Comparison of ENCODE assay signal across 1 mouse cellular context in the genomic region with DNA sequence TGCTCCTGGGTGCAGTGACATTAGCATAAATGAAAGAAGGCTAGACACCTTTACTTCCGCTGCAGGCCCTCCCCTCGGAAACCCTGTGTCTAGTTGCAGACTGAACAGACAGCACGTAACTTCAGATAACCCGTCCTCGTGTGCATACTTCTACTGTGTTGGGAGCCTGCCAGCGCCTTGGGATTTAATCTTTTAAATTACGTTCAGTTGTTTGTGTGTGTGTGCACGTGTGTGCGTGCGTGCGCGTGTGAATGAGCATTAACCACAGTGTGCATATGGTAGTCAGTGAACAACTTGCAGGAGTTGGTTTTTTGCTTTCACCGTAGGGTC.
TF ChIP-seq lines count a peak whose summit lies in the region.

No protein-coding gene starts in this region.

TF ChIP-seq in MEL, 35 proteins besides CTCF, POLR2A, EP300 and RAD21 (continued from another document):
- TF ChIP-seq MAFK (IDR thresholded peaks at IDR 0.05; ENCODE audit: borderline replicate concordance, low read depth, low read length) = no peak; the same call in 1 of the 2 replicates
- no peak for TF ChIP-seq JUND (IDR thresholded peaks at IDR 0.05; ENCODE audit: low read depth, low read length)
- peak; percentile 65; the same call in 1 of the 2 replicates for TF ChIP-seq RCOR1 (IDR thresholded peaks at IDR 0.05; ENCODE audit: low read depth, low read length)
- TF ChIP-seq USF1 (IDR thresholded peaks at IDR 0.05; ENCODE audit: low read depth, low read length) = peak; percentile 60; the same call in 1 of the 2 replicates
- TF ChIP-seq POLR2AphosphoS5 (IDR thresholded peaks at IDR 0.05; ENCODE audit: borderline replicate concordance, low read depth, low read length) = no peak
- TF ChIP-seq MXI1 (IDR thresholded peaks at IDR 0.05; ENCODE audit: low read depth, low read length) = peak; percentile 99
- TF ChIP-seq NRF1 (IDR thresholded peaks at IDR 0.05; ENCODE audit: insufficient read depth, low read depth, low read length, poor library complexity, severe bottlenecking) = 0 out of 2 replicates have a peak, but pooled peaks have one; percentile 42
- TF ChIP-seq KAT2A (conservative IDR thresholded peaks at IDR 0.05; ENCODE audit: low read depth, low read length) = no peak
- peak; percentile 55; the same call in 1 of the 2 replicates for TF ChIP-seq HCFC1 (IDR thresholded peaks at IDR 0.05; ENCODE audit: low read depth, low read length)
- TF ChIP-seq CHD1 (IDR thresholded peaks at IDR 0.05; ENCODE audit: low read depth, low read length) = no peak
- TF ChIP-seq TCF12 (IDR thresholded peaks at IDR 0.05; ENCODE audit: low read depth, low read length) = no peak; the same call in 1 of the 2 replicates
- no peak for TF ChIP-seq ZKSCAN1 (IDR thresholded peaks at IDR 0.05; ENCODE audit: low read depth, low read length)
- peak; percentile 97 for TF ChIP-seq MAX (IDR thresholded peaks at IDR 0.05; ENCODE audit: low read length)
- peak; percentile 98 for TF ChIP-seq ETS1 (IDR thresholded peaks at IDR 0.05; ENCODE audit: low read depth, low read length)
- TF ChIP-seq POLR2AphosphoS2 (IDR thresholded peaks at IDR 0.05; ENCODE audit: low read length) = no peak
- TF ChIP-seq GABPA (IDR thresholded peaks at IDR 0.05; ENCODE audit: low read depth, low read length) = no peak
- no peak for TF ChIP-seq CHD2 (IDR thresholded peaks at IDR 0.05; ENCODE audit: low read length)
- TF ChIP-seq E2F4 (IDR thresholded peaks at IDR 0.05; ENCODE audit: borderline replicate concordance, low read depth, low read length) = no peak
- peak; percentile 99 for TF ChIP-seq BHLHE40 (IDR thresholded peaks at IDR 0.05; ENCODE audit: borderline replicate concordance, low read depth, low read length)
- TF ChIP-seq MAZ (IDR thresholded peaks at IDR 0.05; ENCODE audit: low read depth, low read length) = peak; percentile 36; the same call in 1 of the 2 replicates
- TF ChIP-seq NELFE (IDR thresholded peaks at IDR 0.05; ENCODE audit: low read depth, low read length) = no peak
- TF ChIP-seq TAL1 (IDR thresholded peaks at IDR 0.05; ENCODE audit: low read length) = peak; percentile 58
- no peak for TF ChIP-seq SMC3 (IDR thresholded peaks at IDR 0.05; ENCODE audit: low read depth, low read length)
- no peak for TF ChIP-seq USF2 (IDR thresholded peaks at IDR 0.05; ENCODE audit: borderline replicate concordance in 1 of 2, insufficient read depth in 1 of 2, low read depth in 1 of 2, low read length in 2 of 2)
- no peak for TF ChIP-seq UBTF (IDR thresholded peaks at IDR 0.05; ENCODE audit: borderline replicate concordance, insufficient read depth, low read depth, low read length)
- no peak; the same call in 1 of the 2 replicates for TF ChIP-seq ZMIZ1 (IDR thresholded peaks at IDR 0.05; ENCODE audit: low read depth, low read length)
- peak; percentile 72 for TF ChIP-seq GATA1 (IDR thresholded peaks at IDR 0.05; ENCODE audit: low read depth, low read length)
- TF ChIP-seq MYC (IDR thresholded peaks at IDR 0.05; ENCODE audit: low read depth, low read length) = peak; percentile 97
